Mouse (Mus musculus) CH12.LX (cell line): ENCODE measurements around the gene Ppp2r3a. TPM values are rescaled to one million over a fixed set of nuclear protein-coding genes. Genes with fewer than 3 reads are reported as not detected.

Experiments
- DNase-seq: peaks from one replicate; pipeline ENCODE4 v3.0.0-alpha.2; 2013; ENCODE audit errors: extremely low read depth
- H3K27ac ChIP-seq: 2 replicates; pipeline ENCODE4 v1.5.1; 2012; ENCODE audit warnings: low read depth, mild to moderate bottlenecking, control low read depth, moderate library complexity; ENCODE audit not compliant: insufficient read depth
- H3K27me3 ChIP-seq: replicated peaks from 2 replicates; pipeline ENCODE3; 2012; ENCODE audit warnings: inconsistent platforms
- H3K36me3 ChIP-seq, 2 experiments: replicated peaks in 1 of 2; 2 replicates each; pipeline versions ENCODE3 to v1.6.1; 2012; ENCODE audit warnings: inconsistent platforms in 1 of 2, low read length in 1 of 2, mild to moderate bottlenecking in 1 of 2, mixed read lengths in 1 of 2, moderate library complexity in 1 of 2; ENCODE audit not compliant: control insufficient read depth in 1 of 2, insufficient read depth in 1 of 2
- H3K4me1 ChIP-seq, 2 experiments: 2 replicates each; pipeline ENCODE4 v1.6.1; 2012; ENCODE audit warnings: inconsistent platforms in 1 of 2, moderate library complexity in 1 of 2; ENCODE audit not compliant: insufficient read depth in 2 of 2, control insufficient read depth in 1 of 2
- H3K4me2 ChIP-seq: 2 replicates; pipeline ENCODE4 v1.6.1; 2012; ENCODE audit warnings: low read depth, mild to moderate bottlenecking, control low read depth; ENCODE audit not compliant: poor library complexity, insufficient read depth, severe bottlenecking
- H3K4me3 ChIP-seq, 3 experiments: fragments of 150-350 bp in 1 of 3; sonication (generic) in 1 of 3; replicated peaks in 1 of 3; 2 replicates each; pipeline versions ENCODE3 to v1.5.1; 2011 to 2012; ENCODE audit warnings: low read depth in 2 of 3, low read length in 2 of 3, mild to moderate bottlenecking in 2 of 3, moderate library complexity in 2 of 3, control low read depth in 1 of 3, improper control_type of control experiment in 1 of 3, inconsistent platforms in 1 of 3, mixed read lengths in 1 of 3; ENCODE audit not compliant: poor library complexity in 1 of 3
- H3K79me2 ChIP-seq: replicated peaks from 2 replicates; pipeline ENCODE4 v1.6.1; 2012; ENCODE audit warnings: mild to moderate bottlenecking, moderate library complexity; ENCODE audit not compliant: control insufficient read depth, poor library complexity, insufficient read depth, severe bottlenecking; ENCODE audit errors: extremely low read depth
- H3K9ac ChIP-seq: 2 replicates; pipeline ENCODE4 v1.6.1; 2012; ENCODE audit warnings: low read depth, mild to moderate bottlenecking, control low read depth, moderate library complexity; ENCODE audit not compliant: insufficient read depth
- H3K9me3 ChIP-seq: replicated peaks from 2 replicates; pipeline ENCODE3; 2012; ENCODE audit warnings: low read length, inconsistent platforms, mixed read lengths
- BHLHE40 ChIP-seq: IDR thresholded peaks from 2 replicates; pipeline ENCODE4 v1.6.1; 2011; ENCODE audit warnings: mild to moderate bottlenecking, low read depth, low read length, improper control_type of control experiment
- CHD2 ChIP-seq: IDR thresholded peaks from 2 replicates; pipeline ENCODE4 v1.6.1; 2011; ENCODE audit warnings: low read length, improper control_type of control experiment
- CTCF ChIP-seq, 2 experiments: IDR thresholded peaks in 1 of 2; conservative IDR thresholded peaks in 1 of 2; 2 replicates each; pipeline ENCODE4 v1.5.1; 2011 to 2012; ENCODE audit warnings: low read depth in 2 of 2, low read length in 2 of 2, improper control_type of control experiment in 1 of 2, inconsistent platforms in 1 of 2, mild to moderate bottlenecking in 1 of 2, moderate library complexity in 1 of 2
- ELF1 ChIP-seq: IDR thresholded peaks from 2 replicates; pipeline ENCODE4 v1.6.1; 2014; ENCODE audit warnings: low read depth, mild to moderate bottlenecking, inconsistent platforms, low read length, improper control_type of control experiment
- ETS1 ChIP-seq: conservative IDR thresholded peaks from 2 replicates; pipeline ENCODE4 v1.6.1; 2012; ENCODE audit warnings: low read depth, mild to moderate bottlenecking, inconsistent platforms, low read length, improper control_type of control experiment, moderate library complexity
- GABPA ChIP-seq: IDR thresholded peaks from 2 replicates; pipeline ENCODE4 v1.6.1; 2012; ENCODE audit warnings: low read depth, low read length, improper control_type of control experiment, inconsistent platforms; ENCODE audit not compliant: insufficient replicate concordance
- HCFC1 ChIP-seq: IDR thresholded peaks from 2 replicates; pipeline ENCODE4 v1.6.1; 2012; ENCODE audit warnings: low read depth, mild to moderate bottlenecking, inconsistent platforms, low read length, improper control_type of control experiment
- IRF4 ChIP-seq: IDR thresholded peaks from 2 replicates; pipeline ENCODE4 v1.6.1; 2014; ENCODE audit warnings: low read depth, mild to moderate bottlenecking, inconsistent platforms, low read length, improper control_type of control experiment
- JUN ChIP-seq: IDR thresholded peaks from 2 replicates; pipeline ENCODE4 v1.6.1; 2011; ENCODE audit warnings: low read depth, mild to moderate bottlenecking, low read length, improper control_type of control experiment, moderate library complexity; ENCODE audit not compliant: insufficient read depth
- MAFK ChIP-seq: IDR thresholded peaks from 2 replicates; pipeline ENCODE4 v1.6.1; 2011; ENCODE audit warnings: low read length, improper control_type of control experiment; ENCODE audit not compliant: insufficient replicate concordance
- MYC ChIP-seq: IDR thresholded peaks from 2 replicates; pipeline ENCODE4 v1.6.1; 2011; ENCODE audit warnings: low read depth, mild to moderate bottlenecking, improper control_type of control experiment, low read length
- NRF1 ChIP-seq: IDR thresholded peaks from 2 replicates; pipeline ENCODE4 v1.6.1; 2014; ENCODE audit warnings: low read depth, mild to moderate bottlenecking, inconsistent platforms, low read length, improper control_type of control experiment, moderate library complexity
- PAX5 ChIP-seq: IDR thresholded peaks from 2 replicates; pipeline ENCODE4 v1.6.1; 2012; ENCODE audit warnings: low read length, inconsistent platforms, mixed read lengths
- POLR2A ChIP-seq: IDR thresholded peaks from 2 replicates; pipeline ENCODE4 v1.6.1; 2011; ENCODE audit warnings: low read depth, mild to moderate bottlenecking, improper control_type of control experiment, low read length
- RAD21 ChIP-seq: IDR thresholded peaks from 2 replicates; pipeline ENCODE4 v1.6.1; 2011; ENCODE audit warnings: low read depth, mild to moderate bottlenecking, low read length, improper control_type of control experiment, moderate library complexity
- RCOR1 ChIP-seq: conservative IDR thresholded peaks from 2 replicates; pipeline ENCODE4 v1.6.1; 2012; ENCODE audit warnings: low read depth, mild to moderate bottlenecking, inconsistent platforms, low read length, improper control_type of control experiment
- SIN3A ChIP-seq: IDR thresholded peaks from 2 replicates; pipeline ENCODE4 v1.6.1; 2012; ENCODE audit warnings: low read length, improper control_type of control experiment, inconsistent platforms
- SMC3 ChIP-seq: IDR thresholded peaks from 2 replicates; pipeline ENCODE4 v1.6.1; 2011; ENCODE audit warnings: low read depth, low read length, improper control_type of control experiment
- USF1 ChIP-seq: IDR thresholded peaks from 2 replicates; pipeline ENCODE4 v1.6.1; 2014; ENCODE audit warnings: low read depth, mild to moderate bottlenecking, inconsistent platforms, low read length, improper control_type of control experiment
- USF2 ChIP-seq: conservative IDR thresholded peaks from 2 replicates; pipeline ENCODE4 v1.6.1; 2011; ENCODE audit warnings: low read depth, low read length, improper control_type of control experiment
- ZC3H11A ChIP-seq: IDR thresholded peaks from 2 replicates; pipeline ENCODE4 v1.6.1; 2012; ENCODE audit warnings: low read depth, mild to moderate bottlenecking, inconsistent platforms, low read length, improper control_type of control experiment
- ZMIZ1 ChIP-seq: IDR thresholded peaks from 2 replicates; pipeline ENCODE4 v1.6.1; 2012; ENCODE audit warnings: low read depth, mild to moderate bottlenecking, inconsistent platforms, low read length, improper control_type of control experiment
- dilution Hi-C: fragments of 300-500 bp; cut with MboI; formaldehyde crosslinking; loops from 2 replicates; pipeline ENCODE4 v1.14.3; 2020; ENCODE audit warnings: low sequenced_read_pairs; ENCODE audit not compliant: extremely low pct_unique_long_range_greater_than_20kb, extremely low pct_ligation_motif_present
- in situ Hi-C: fragments of 300-500 bp; cut with MboI; formaldehyde crosslinking; loops from 3 replicates; pipeline ENCODE4 v1.14.3; 2019; ENCODE audit warnings: low sequenced_read_pairs, low pct_ligation_motif_present, low pct_unique_long_range_greater_than_20kb, mixed read lengths
- polyA plus RNA-seq: library from polyadenylated mRNA; unstranded; fragments of >175 nt; gene quantifications from 2 replicates; pipeline ENCODE4 v1.2.1, GENCODE M21; 2012; ENCODE audit warnings: low read depth; ENCODE audit not compliant: insufficient read length
- total RNA-seq, 2 experiments: library from RNA; depleted of rRNA; stranded (reverse); fragments of 300-350 nt in 1 of 2; fragments of >200 nt in 1 of 2; gene quantifications; 2 replicates each; pipeline ENCODE4 v1.2.3; 2012 to 2014

Gene Ppp2r3a
- total and polyA plus RNA-seq, 3 experiments: 1.2 to 2.1 (median 1.8) TPM

DNA sequence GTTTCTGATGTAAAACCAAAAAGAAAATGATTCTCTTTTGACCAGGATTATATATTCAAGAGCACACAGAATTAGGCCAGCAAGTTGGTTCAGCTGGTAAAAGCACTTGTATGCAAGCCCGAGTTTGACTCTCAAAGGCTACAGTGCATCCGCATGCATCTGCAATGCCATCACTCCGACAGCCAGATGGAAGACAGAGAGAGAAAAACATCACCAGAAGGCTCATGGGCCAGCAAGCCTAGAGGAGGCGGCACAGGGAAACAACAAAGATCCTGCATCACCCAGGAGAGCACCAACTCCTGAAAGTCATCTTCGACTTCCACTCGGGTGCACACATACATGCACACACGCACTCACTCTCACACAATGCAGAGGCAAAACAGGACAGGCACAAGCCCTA, 4.1 kb downstream of the Ppp2r3a start:
- H3K79me2 ChIP-seq: no peaks in the 10 kb centered on the region
- H3K36me3 ChIP-seq: no peaks in the 10 kb centered on the region
- no peak overlapping the region for H3K9ac ChIP-seq
- no peak for TF ChIP-seq RAD21
- no peak for TF ChIP-seq ZC3H11A
- no peak for TF ChIP-seq SMC3
- no peak for TF ChIP-seq ZMIZ1
- TF ChIP-seq USF1: no peak
- no peak for TF ChIP-seq MYC
- no peak for TF ChIP-seq ELF1
- TF ChIP-seq CHD2: no peak
- no peak for TF ChIP-seq PAX5
- no peak for TF ChIP-seq SIN3A
- TF ChIP-seq POLR2A: no peak
- no peak for TF ChIP-seq ETS1
- no peak for TF ChIP-seq GABPA
- no peak for TF ChIP-seq CTCF (conservative IDR thresholded peaks at IDR 0.05 in 1 of 2, IDR thresholded peaks at IDR 0.05 in 1 of 2; ENCODE audit: low read depth in 2 of 2, low read length in 2 of 2)
- TF ChIP-seq HCFC1: no peak
- TF ChIP-seq USF2: no peak
- no peak for TF ChIP-seq RCOR1
- TF ChIP-seq NRF1: no peak
- no peak for TF ChIP-seq JUN
- TF ChIP-seq BHLHE40: no peak
- H3K27ac ChIP-seq: no peak overlapping the region
- no peak for DNase-seq
- H3K9me3 ChIP-seq: no peaks in the 10 kb centered on the region
- H3K4me1 ChIP-seq: no peaks in the 10 kb centered on the region
- dilution Hi-C loops: no loop called here
- H3K4me3 ChIP-seq: no peak overlapping the region
- peaks cover 3% of the 10 kb centered on the region for H3K27me3 ChIP-seq
- in situ Hi-C loops: no loop called here
- H3K4me2 ChIP-seq: no peak overlapping the region

DNA sequence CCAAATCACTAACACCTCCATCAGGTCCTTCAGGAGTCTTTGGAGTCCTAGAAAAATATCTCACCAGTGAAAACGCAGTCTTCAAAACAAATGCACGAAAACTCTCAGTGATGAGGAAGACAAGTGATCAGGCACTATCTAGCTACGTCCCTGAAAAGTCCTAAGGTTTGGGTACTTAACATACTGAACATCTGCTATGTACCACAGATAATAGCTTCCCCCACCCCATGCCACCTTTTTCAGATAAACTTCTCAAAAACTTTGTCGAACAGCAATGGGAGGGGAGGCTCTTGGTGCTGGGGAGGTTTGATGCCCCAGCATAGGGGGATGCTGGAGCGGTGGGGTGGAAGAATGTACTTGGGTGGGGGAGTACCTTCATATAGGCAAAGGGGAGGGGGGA, 6.1 kb downstream of the Ppp2r3a start:
- in situ Hi-C loops: no loop called here
- peaks cover 1% of the 10 kb centered on the region for H3K27me3 ChIP-seq
- dilution Hi-C loops: no loop called here
- no peak for TF ChIP-seq PAX5
- TF ChIP-seq MAFK: no peak
- TF ChIP-seq IRF4: no peak
- TF ChIP-seq CTCF (conservative IDR thresholded peaks at IDR 0.05 in 1 of 2, IDR thresholded peaks at IDR 0.05 in 1 of 2; ENCODE audit: low read depth in 2 of 2, low read length in 2 of 2): no peak
- TF ChIP-seq, all 38 proteins: peak for 0
- DNase-seq: no peak
- H3K4me2 ChIP-seq: no peak overlapping the region
- no peak overlapping the region for H3K9ac ChIP-seq
- H3K36me3 ChIP-seq: no peaks in the 10 kb centered on the region
- H3K79me2 ChIP-seq: no peaks in the 10 kb centered on the region
- no peaks in the 10 kb centered on the region for H3K4me1 ChIP-seq
- H3K9me3 ChIP-seq: no peaks in the 10 kb centered on the region
- no peak overlapping the region for H3K4me3 ChIP-seq
- no peak overlapping the region for H3K27ac ChIP-seq
